Mouse (Mus musculus) liver, embryonic 14.5 days (tissue): Measurements from ENCODE around the gene Mterf1a.
"Not testable (repeated sequence)": the region's sequence is repeated elsewhere in the genome, so short reads cannot be mapped to it uniquely, and the experiment has no call there.

Experiments used
- CTCF ChIP-seq: IDR thresholded peaks from 2 replicates; pipeline ENCODE4 v1.5.1; 2016; ENCODE audit warnings: antibody characterized with exemption, low read depth, control low read depth
- EP300 ChIP-seq: IDR thresholded peaks from 2 replicates; pipeline ENCODE4 v1.6.1; 2016; ENCODE audit warnings: antibody characterized with exemption, low read depth

DNA sequence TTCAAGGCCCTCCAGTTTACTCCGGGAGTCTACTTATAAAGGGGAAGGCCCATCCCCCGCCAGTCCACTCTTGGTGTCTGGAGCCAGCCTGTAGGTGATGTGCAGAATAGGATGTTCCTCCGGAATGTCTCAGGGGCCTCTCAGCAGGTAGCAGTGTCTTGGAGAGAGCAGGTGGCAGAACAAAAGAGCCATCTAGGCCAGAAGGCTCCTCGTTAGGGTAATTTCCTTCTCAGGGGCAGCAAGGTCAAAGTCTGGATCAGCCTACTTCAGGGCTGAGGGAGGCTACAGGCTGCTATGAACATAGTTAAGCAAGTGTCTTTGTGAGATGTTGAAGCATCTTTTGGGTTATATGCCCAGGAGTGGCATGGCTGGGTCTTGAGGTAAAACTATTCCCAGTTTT, 49.4 kb upstream of the Mterf1a start:
- not testable (repeated sequence) for TF ChIP-seq CTCF, EP300
